Mouse (Mus musculus) liver, adult 2 months (tissue): ENCODE measurements around the gene Prkcz.

Source experiments
- CTCF ChIP-seq: fragments of 200-500 bp; IDR thresholded peaks from 2 replicates; pipeline ENCODE4 v1.5.1; 2011; ENCODE audit warnings: low read depth, low read length, control low read depth
- POLR2A ChIP-seq: fragments of 200-500 bp; IDR thresholded peaks from 2 replicates; pipeline ENCODE4 v1.6.1; 2011; ENCODE audit warnings: low read length, control low read depth; ENCODE audit not compliant: insufficient read depth; ENCODE audit errors: extremely low read depth

DNA sequence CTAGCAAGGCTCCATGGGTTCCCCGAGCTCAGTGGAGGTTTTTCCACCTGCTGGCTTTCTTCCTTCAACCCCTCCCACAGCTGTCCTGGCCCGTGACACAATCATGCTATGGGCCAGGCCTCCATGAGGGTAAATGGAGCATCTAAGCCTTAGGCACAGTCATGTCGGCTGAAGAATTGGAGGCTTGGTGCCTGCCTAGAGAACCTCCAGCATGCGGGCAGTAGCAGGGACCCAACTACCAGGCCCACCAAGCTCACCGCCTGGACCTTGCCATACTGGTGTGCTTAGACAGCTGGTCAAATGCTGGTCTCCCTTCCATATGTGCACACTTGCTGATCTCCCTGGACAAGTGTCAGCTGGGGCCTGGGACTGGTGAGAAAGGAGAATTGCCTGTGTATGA is 135.2 kb downstream of the Prkcz start:
- TF ChIP-seq CTCF (no peak), POLR2A (no peak)
